Mouse (Mus musculus) midbrain, embryonic 13.5 days (tissue): ENCODE data around the gene Poln. TPM values are rescaled to one million over a fixed set of nuclear protein-coding genes. Genes with fewer than 3 reads are reported as not detected.

ENCODE experiments used
- ATAC-seq: fragments of 200-750 bp; cut with Nextera tagmentation; 2 replicates; pipeline ENCODE4 v1.8.0; 2017; ENCODE audit warnings: mild to moderate bottlenecking, moderate TSS enrichment, moderate library complexity
- H3K27ac ChIP-seq: fragments of 300-500 bp; sonication (generic); 2 replicates; pipeline ENCODE4 v1.5.1; 2015; ENCODE audit warnings: inconsistent platforms, mild to moderate bottlenecking, moderate library complexity
- H3K27me3 ChIP-seq: fragments of 300-500 bp; sonication (generic); 2 replicates; pipeline ENCODE4 v1.6.1; 2015; ENCODE audit warnings: mild to moderate bottlenecking, inconsistent platforms
- H3K36me3 ChIP-seq: fragments of 300-500 bp; sonication (generic); 2 replicates; pipeline ENCODE4 v1.6.1; 2015; ENCODE audit warnings: mild to moderate bottlenecking, inconsistent platforms
- H3K4me1 ChIP-seq: fragments of 300-500 bp; sonication (generic); replicated peaks from 2 replicates; pipeline ENCODE4 v1.6.1; 2015; ENCODE audit warnings: inconsistent platforms
- H3K4me2 ChIP-seq: fragments of 300-500 bp; sonication (generic); replicated peaks from 2 replicates; pipeline ENCODE4 v1.6.1; 2015; ENCODE audit warnings: moderate library complexity, mild to moderate bottlenecking, inconsistent platforms
- H3K4me3 ChIP-seq: fragments of 300-500 bp; sonication (generic); replicated peaks from 2 replicates; pipeline ENCODE4 v1.5.1; 2015; ENCODE audit warnings: mild to moderate bottlenecking, inconsistent platforms
- H3K9ac ChIP-seq: fragments of 300-500 bp; sonication (generic); replicated peaks from 2 replicates; pipeline ENCODE4 v1.6.1; 2015; ENCODE audit warnings: mild to moderate bottlenecking, inconsistent platforms
- H3K9me3 ChIP-seq: fragments of 300-500 bp; sonication (generic); 2 replicates; pipeline ENCODE4 v1.6.1; 2016; ENCODE audit warnings: mild to moderate bottlenecking, inconsistent platforms
- WGBS: fragments of 180-500 bp; shearing (Covaris S2); methylation state at CpG from one replicate; pipeline ENCODE4 v1.1.7; 2015; 5-methylcytosine and 5-hydroxymethylcytosine counted together
- polyA plus RNA-seq: library from polyadenylated mRNA; unstranded; fragments of >200 nt; fragmentation: Nextera tagmentation; extraction: Ambion mirVana; gene quantifications from 2 replicates; pipeline ENCODE4 v1.2.1, GENCODE M21; 2015

The Poln gene
- 0.66 and 0.89 TPM in 2 replicates for polyA plus RNA-seq

GRCm38 (mm10) chr5:34168950-34169891, at the start of gene Poln, which contains the start of gene Haus3:
TSS of gene Poln (minus strand) at chr5:34169448.
TSS of gene Haus3 (minus strand) at chr5:34169527.
- H3K4me2 ChIP-seq, result peak within 1 kb of the TSS; percentile 70
- H3K36me3 ChIP-seq, result peaks cover 18% of the 10 kb centered on the region
- ATAC-seq, result peak; percentile 100
- H3K9ac ChIP-seq, result peak within 1 kb of the TSS; percentile 69
- H3K27ac ChIP-seq, result peak within 1 kb of the TSS; percentile 94
- WGBS, result under 1% methylated on average over 57 of the region's 57 CpGs
- peak within 1 kb of the TSS; percentile 57 for H3K4me3 ChIP-seq
- H3K27me3 ChIP-seq, result no peaks in the 10 kb centered on the region
- H3K9me3 ChIP-seq, result no peaks in the 10 kb centered on the region
- H3K4me1 ChIP-seq, result peaks cover 32% of the 10 kb centered on the region

GRCm38 (mm10) chr5:34218672-34219071, 49.4 kb upstream of the Poln start:
- Histone ChIP-seq H3K9me3 (no peaks in the 10 kb centered on the region), H3K27me3 (no peaks in the 10 kb centered on the region), H3K36me3 (no peaks in the 10 kb centered on the region), H3K4me1 (no peaks in the 10 kb centered on the region), H3K4me3 (no peak overlapping the region), H3K9ac (no peak overlapping the region), H3K27ac (no peak overlapping the region), H3K4me2 (no peak overlapping the region)
- no peak for ATAC-seq
- 81% methylated on average over 5 of the region's 5 CpGs for WGBS

DNA sequence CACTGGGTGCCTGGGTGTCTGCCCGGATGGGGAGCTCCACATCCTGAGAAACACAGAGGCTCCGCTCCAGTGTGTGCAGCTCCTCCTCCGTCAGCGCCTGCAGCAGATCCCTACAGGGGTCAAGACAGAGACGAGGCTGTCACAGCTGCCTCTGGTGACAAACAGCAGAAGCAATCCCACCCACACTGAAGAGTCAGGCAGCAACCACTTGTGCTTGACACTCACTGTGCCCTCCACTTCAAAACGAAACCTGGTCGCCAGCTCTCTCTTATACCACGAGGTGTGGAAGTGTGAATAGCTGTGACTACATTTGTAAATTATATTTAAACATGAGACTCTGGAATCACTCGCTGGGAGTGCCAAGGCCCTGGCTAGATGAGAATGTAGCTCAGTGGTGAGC, 48.5 kb upstream of the Poln start:
- H3K36me3 ChIP-seq, result no peaks in the 10 kb centered on the region
- no peaks in the 10 kb centered on the region for H3K9me3 ChIP-seq
- H3K4me3 ChIP-seq, result no peak overlapping the region
- H3K4me1 ChIP-seq, result no peaks in the 10 kb centered on the region
- H3K27me3 ChIP-seq, result no peaks in the 10 kb centered on the region
- H3K27ac ChIP-seq, result no peak overlapping the region
- 69% methylated on average over 9 of the region's 9 CpGs for WGBS
- H3K9ac ChIP-seq, result no peak overlapping the region
- ATAC-seq, result no peak
- no peak overlapping the region for H3K4me2 ChIP-seq

DNA sequence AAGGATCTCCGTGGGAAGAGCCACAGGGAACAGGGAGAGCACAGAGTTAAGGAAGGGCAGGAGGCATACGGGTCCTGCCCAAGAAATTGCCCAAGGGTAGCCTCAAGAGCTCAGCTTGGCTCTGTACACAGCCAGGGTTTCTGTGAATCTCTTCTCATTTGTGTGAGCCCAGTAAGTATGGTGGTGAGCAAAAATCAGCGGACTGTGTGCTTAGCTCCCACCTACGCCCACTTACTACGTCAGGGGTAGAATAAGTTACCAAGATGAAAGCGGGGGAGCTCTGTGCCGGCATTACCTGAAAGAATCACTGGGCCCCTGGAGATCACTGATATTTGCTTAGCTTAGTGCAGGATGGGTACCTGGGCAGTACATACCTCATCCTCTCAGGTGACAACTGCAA, 46.8 kb upstream of the Poln start:
- ATAC-seq, result no peak
- 83% methylated on average over 7 of the region's 7 CpGs for WGBS

GRCm38 (mm10) chr5:34213659-34214058, 44.4 kb upstream of the Poln start:
- Histone ChIP-seq H3K4me1 (no peaks in the 10 kb centered on the region), H3K4me2 (no peak overlapping the region), H3K27me3 (no peaks in the 10 kb centered on the region), H3K9me3 (no peaks in the 10 kb centered on the region), H3K27ac (no peak overlapping the region), H3K4me3 (no peak overlapping the region), H3K36me3 (no peaks in the 10 kb centered on the region), H3K9ac (no peak overlapping the region)
- no peak for ATAC-seq
- 78% methylated on average over 8 of the region's 8 CpGs for WGBS

More for the DNA sequence above, 46.8 kb upstream of the Poln start:
- no peaks in the 10 kb centered on the region for H3K4me1 ChIP-seq
- H3K36me3 ChIP-seq, result no peaks in the 10 kb centered on the region
- no peak overlapping the region for H3K4me2 ChIP-seq
- H3K27ac ChIP-seq, result no peak overlapping the region
- H3K27me3 ChIP-seq, result no peaks in the 10 kb centered on the region
- no peak overlapping the region for H3K4me3 ChIP-seq
- H3K9ac ChIP-seq, result no peak overlapping the region
- no peaks in the 10 kb centered on the region for H3K9me3 ChIP-seq

DNA sequence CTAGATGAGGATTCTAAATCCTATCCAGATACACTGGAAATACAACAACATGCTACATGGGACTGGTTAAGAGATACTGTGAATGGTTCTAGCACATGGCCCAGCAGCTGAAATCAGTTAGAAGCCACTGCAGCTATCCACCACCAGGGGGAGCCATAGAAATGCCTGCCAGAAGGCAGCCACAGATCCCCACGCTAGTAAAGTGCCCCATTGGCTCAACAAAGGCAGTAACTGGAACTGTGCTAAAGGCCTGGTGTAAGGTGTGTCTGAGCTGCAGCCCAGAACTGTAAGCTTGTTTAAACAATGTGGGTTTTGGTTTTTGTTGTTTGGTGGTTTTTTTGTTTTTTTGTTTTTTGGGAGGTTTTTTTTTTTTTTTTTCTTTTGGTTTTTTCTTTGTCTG, 41.0 kb upstream of the Poln start:
- Histone ChIP-seq H3K4me1 (0 out of 2 replicates have a peak, but pooled peaks cover 4% of the 10 kb centered on the region), H3K4me3 (no peak overlapping the region), H3K27me3 (no peaks in the 10 kb centered on the region), H3K9ac (no peak overlapping the region), H3K9me3 (no peaks in the 10 kb centered on the region), H3K36me3 (no peaks in the 10 kb centered on the region), H3K27ac (no peak overlapping the region), H3K4me2 (no peak overlapping the region)
- 4% methylated on average over 1 of the region's 1 CpGs for WGBS
- ATAC-seq, result peak; percentile 86

DNA sequence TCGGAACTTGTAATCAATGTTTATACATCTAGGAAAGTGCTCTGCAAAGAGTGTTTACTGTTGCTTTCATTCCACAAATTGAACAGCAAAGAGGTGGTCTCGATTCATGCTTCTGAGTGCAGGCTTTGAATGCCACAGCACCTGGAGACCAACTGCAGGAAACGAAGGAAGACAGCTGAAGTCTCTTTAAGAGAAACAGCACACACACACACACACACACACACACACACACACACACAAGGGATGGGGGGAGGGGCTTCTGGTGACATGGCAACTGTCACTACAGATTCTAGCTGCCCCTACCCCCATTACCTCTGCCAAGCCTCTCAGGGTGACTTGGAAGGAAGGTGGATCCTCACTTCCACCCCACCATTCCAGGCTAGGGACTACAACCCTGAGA, 38.3 kb upstream of the Poln start:
- 72% methylated on average over 3 of the region's 3 CpGs for WGBS
- H3K9ac ChIP-seq, result peak overlapping the region; percentile 23; the same call in 1 of the 2 replicates
- no peaks in the 10 kb centered on the region for H3K36me3 ChIP-seq

DNA sequence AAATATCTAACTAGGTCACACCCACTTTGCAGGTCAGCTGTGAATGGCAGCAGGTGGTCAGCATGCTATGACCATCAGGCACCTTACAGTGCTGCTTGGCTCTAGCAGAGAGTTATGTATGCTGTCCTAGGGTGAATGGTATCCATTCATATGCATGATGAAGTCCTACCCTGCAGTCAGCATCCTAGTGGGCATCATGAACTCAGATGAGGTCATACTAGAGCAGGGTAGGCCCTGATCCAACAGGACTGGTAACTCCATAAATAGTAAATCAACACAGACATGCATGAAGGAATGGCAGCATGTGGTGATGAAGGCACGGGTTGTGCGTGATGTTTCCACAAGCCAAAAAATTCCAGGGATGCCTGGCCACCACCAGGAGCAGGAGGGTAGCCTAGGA, 36.5 kb upstream of the Poln start:
- Histone ChIP-seq H3K36me3 (no peaks in the 10 kb centered on the region), H3K9me3 (no peaks in the 10 kb centered on the region), H3K27me3 (no peaks in the 10 kb centered on the region), H3K4me2 (no peak overlapping the region), H3K9ac (no peak overlapping the region), H3K27ac (no peak overlapping the region), H3K4me1 (0 out of 2 replicates have a peak, but pooled peaks cover 4% of the 10 kb centered on the region), H3K4me3 (no peak overlapping the region)
- no peak for ATAC-seq
- WGBS, result 96% methylated on average over 2 of the region's 2 CpGs

More for the DNA sequence above, 38.3 kb upstream of the Poln start:
- Histone ChIP-seq H3K4me2 (no peak overlapping the region), H3K9me3 (no peaks in the 10 kb centered on the region), H3K4me3 (no peak overlapping the region), H3K27ac (no peak overlapping the region), H3K27me3 (no peaks in the 10 kb centered on the region), H3K4me1 (0 out of 2 replicates have a peak, but pooled peaks cover 4% of the 10 kb centered on the region)
- no peak for ATAC-seq

GRCm38 (mm10) chr5:34204911-34205310, 35.7 kb upstream of the Poln start:
- no peak overlapping the region for H3K27ac ChIP-seq
- no peak overlapping the region for H3K9ac ChIP-seq
- no peak overlapping the region for H3K4me2 ChIP-seq
- no peaks in the 10 kb centered on the region for H3K36me3 ChIP-seq
- no peak overlapping the region for H3K4me3 ChIP-seq
- no peak for ATAC-seq
- H3K4me1 ChIP-seq, result 0 out of 2 replicates have a peak, but pooled peaks cover 4% of the 10 kb centered on the region
- 84% methylated on average over 2 of the region's 2 CpGs for WGBS
- no peaks in the 10 kb centered on the region for H3K9me3 ChIP-seq
- H3K27me3 ChIP-seq, result no peaks in the 10 kb centered on the region

DNA sequence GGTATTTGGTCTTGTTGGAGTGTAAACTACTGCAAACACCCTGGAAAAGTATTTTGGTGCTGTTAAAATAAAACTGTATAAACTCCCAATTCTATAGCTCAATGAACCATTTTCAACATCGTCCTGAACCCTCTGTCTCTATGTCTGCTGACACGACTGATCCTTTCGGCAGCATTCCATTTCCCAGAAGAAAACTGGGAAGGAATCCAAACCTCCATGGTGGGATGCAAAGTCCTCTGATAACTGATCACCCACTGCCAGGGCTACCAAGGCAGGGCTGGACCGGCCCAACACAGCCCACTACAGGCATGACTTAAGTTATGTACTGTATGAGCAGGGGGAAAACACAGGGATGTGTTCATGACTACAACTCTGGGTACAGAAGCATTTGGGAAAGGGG, 32.8 kb upstream of the Poln start:
- Histone ChIP-seq H3K27me3 (no peaks in the 10 kb centered on the region), H3K36me3 (no peaks in the 10 kb centered on the region), H3K9me3 (no peaks in the 10 kb centered on the region), H3K27ac (no peak overlapping the region), H3K9ac (no peak overlapping the region), H3K4me3 (no peak overlapping the region), H3K4me1 (no peaks in the 10 kb centered on the region), H3K4me2 (no peak overlapping the region)
- no peak for ATAC-seq
- 90% methylated on average over 4 of the region's 4 CpGs for WGBS

DNA sequence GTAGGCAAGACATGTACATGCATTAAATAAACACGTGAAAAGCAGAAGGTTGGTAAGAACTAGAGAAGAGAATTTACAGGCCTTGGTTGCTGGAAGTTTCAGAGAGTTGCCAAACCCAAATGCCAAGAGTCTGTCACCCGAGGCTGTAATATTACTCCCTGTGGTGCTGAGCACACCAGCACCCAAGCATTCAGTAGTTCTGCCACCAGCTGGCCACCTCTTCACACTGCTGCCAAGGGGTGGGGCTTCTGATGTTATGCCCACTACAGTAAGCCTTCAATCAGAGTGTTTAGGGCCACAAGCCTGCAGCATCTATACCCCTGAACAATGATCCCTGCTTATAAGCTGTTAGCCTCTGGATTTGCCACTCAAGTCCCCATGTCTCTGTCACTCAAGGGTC, 32.1 kb upstream of the Poln start:
- H3K4me1 ChIP-seq, result no peaks in the 10 kb centered on the region
- 85% methylated on average over 2 of the region's 2 CpGs for WGBS
- H3K4me3 ChIP-seq, result no peak overlapping the region
- no peaks in the 10 kb centered on the region for H3K27me3 ChIP-seq
- no peak overlapping the region for H3K4me2 ChIP-seq
- H3K36me3 ChIP-seq, result no peaks in the 10 kb centered on the region
- no peak for ATAC-seq
- no peak overlapping the region for H3K27ac ChIP-seq
- no peaks in the 10 kb centered on the region for H3K9me3 ChIP-seq
- H3K9ac ChIP-seq, result no peak overlapping the region

DNA sequence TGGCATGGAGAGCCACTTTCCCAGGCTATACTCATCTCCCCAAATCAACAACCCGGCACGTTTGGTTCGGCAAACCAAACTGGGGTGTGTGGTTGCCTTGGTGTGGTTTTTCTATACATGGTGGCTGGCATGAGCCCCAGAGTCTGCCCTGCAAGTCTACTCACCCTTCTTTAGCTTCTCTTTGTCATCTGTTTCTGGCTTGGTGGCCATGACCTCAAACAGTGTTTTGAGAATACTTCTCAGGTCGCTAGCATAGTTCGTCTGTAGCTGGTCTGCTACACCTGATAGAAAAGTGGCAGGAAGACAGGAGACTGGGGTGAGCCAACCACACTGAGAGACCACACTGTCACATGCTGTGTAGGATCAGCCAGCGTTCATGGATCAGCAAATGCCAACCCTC, 29.4 kb upstream of the Poln start:
- H3K27ac ChIP-seq, result no peak overlapping the region
- H3K27me3 ChIP-seq, result no peaks in the 10 kb centered on the region
- no peak overlapping the region for H3K4me3 ChIP-seq
- no peaks in the 10 kb centered on the region for H3K4me1 ChIP-seq
- H3K9ac ChIP-seq, result no peak overlapping the region
- WGBS, result 90% methylated on average over 6 of the region's 6 CpGs
- no peaks in the 10 kb centered on the region for H3K36me3 ChIP-seq
- H3K9me3 ChIP-seq, result no peaks in the 10 kb centered on the region
- no peak for ATAC-seq
- no peak overlapping the region for H3K4me2 ChIP-seq
